Mouse (Mus musculus): ENCODE data around the gene Pdk1. TPM values are rescaled to one million over a fixed set of nuclear protein-coding genes. Genes with fewer than 3 reads are reported as not detected.

Gene Pdk1
- polyA plus RNA-seq, 1 experiment, result 1.1 TPM

DNA sequence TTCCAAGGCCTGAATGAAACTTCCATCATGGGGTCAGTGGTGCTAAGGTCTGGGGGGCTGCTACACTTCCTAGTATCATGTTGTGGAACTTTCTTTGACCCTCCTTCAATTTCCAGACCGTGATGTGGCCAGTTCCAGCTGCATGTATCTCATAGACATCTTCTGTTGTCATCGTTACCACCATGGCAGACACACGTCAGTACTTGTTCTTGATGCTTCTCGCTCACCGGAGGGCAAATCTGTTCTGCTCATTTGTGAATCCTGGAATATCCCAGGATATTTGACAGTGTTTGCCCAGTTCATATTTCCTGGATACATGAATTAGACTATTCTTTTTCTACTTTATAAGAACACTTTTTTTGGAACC lies 68.7 kb downstream of the Pdk1 start:
- H3K79me3 ChIP-seq (ENCODE audit: low read depth), result no peaks in the 10 kb centered on the region
- H3K27me3 ChIP-seq (ENCODE audit: control insufficient read depth, insufficient read depth, insufficient read length), result no peaks in the 10 kb centered on the region
- H3K4me3 ChIP-seq (ENCODE audit: insufficient read depth, poor library complexity, severe bottlenecking), result no peak overlapping the region
- H3K79me2 ChIP-seq (ENCODE audit: control insufficient read depth, insufficient read depth), result no peaks in the 10 kb centered on the region
- H3K36me3 ChIP-seq (ENCODE audit: control insufficient read depth, insufficient read depth), result no peaks in the 10 kb centered on the region
- H3ac ChIP-seq (ENCODE audit: control insufficient read depth, insufficient read length, low read depth), result no peak overlapping the region
- TF ChIP-seq MYOG (IDR thresholded peaks at IDR 0.05; ENCODE audit: control insufficient read depth, extremely low read depth, insufficient read length) (no peak), CEBPB (IDR thresholded peaks at IDR 0.05; ENCODE audit: low read depth) (no peak)

- no peak for TF ChIP-seq CEBPB (IDR thresholded peaks at IDR 0.05; ENCODE audit: low read depth)
- no peak for TF ChIP-seq MYOG (IDR thresholded peaks at IDR 0.05; ENCODE audit: control insufficient read depth, extremely low read depth, insufficient read length)
- TF ChIP-seq FOSL1 (IDR thresholded peaks at IDR 0.05; ENCODE audit: insufficient read depth, low read length, poor library complexity, severe bottlenecking), result no peak
- TF ChIP-seq CTCF (IDR thresholded peaks at IDR 0.05; ENCODE audit: control insufficient read depth, insufficient read depth, insufficient read length), result no peak
- TF ChIP-seq MAX (IDR thresholded peaks at IDR 0.05), result no peak
- no peak for TF ChIP-seq USF1 (IDR thresholded peaks at IDR 0.05; ENCODE audit: low read depth)
- Histone ChIP-seq H3K27me3 (ENCODE audit: control insufficient read depth, insufficient read depth, insufficient read length) (no peaks in the 10 kb centered on the region), H3ac (ENCODE audit: control insufficient read depth, insufficient read length, low read depth) (no peak overlapping the region), H3K36me3 (ENCODE audit: control insufficient read depth, insufficient read depth) (no peaks in the 10 kb centered on the region), H3K79me3 (ENCODE audit: low read depth) (no peaks in the 10 kb centered on the region), H3K79me2 (ENCODE audit: control insufficient read depth, insufficient read depth) (no peaks in the 10 kb centered on the region), H3K4me3 (ENCODE audit: insufficient read depth, poor library complexity, severe bottlenecking) (no peak overlapping the region)
These were observed 78.2 kb downstream of the Pdk1 start for GRCm38 (mm10) chr2:71951212-71951611.

Other genes starting within 250 kb of the Pdk1 start
- gene Itga6, start 127.6 kb upstream of the Pdk1 start, polyA plus RNA-seq (2012; fragmentation: generic; extraction: Trizol), result 33.1 TPM
- gene Rapgef4, start 108.0 kb downstream of the Pdk1 start, polyA plus RNA-seq (2012; fragmentation: generic; extraction: Trizol), result 0.08 TPM

All from C2C12 (cell line).